Mouse (Mus musculus): Measurements from ENCODE around the gene Slc24a5.

- TF ChIP-seq CTCF (IDR thresholded peaks at IDR 0.05; ENCODE audit: low read depth) (no peak), EP300 (IDR thresholded peaks at IDR 0.05; ENCODE audit: low read depth) (no peak)
Observed at GRCm38 (mm10) chr2:125122288-125122623, 54.3 kb downstream of the Slc24a5 start.
